Mouse (Mus musculus): Measurements from ENCODE around the gene Myo5c.
A peak's percentile ranks its signal among the peaks of the same experiment; 100 is the strongest.

The Myo5c gene

GRCm38 (mm10) chr9:75282179-75282578 lies 50.4 kb downstream of the Myo5c start:
- DNase-seq (ENCODE audit: low spot score) = no peak

GRCm38 (mm10) chr9:75282830-75283229 lies 51.0 kb downstream of the Myo5c start:
- DNase-seq (ENCODE audit: low spot score) = no peak

- DNase-seq (ENCODE audit: low spot score) = no peak
Measured at GRCm38 (mm10) chr9:75283636-75284035, 51.8 kb downstream of the Myo5c start.

GRCm38 (mm10) chr9:75285363-75285762 lies 53.5 kb downstream of the Myo5c start:
- no peak for DNase-seq (ENCODE audit: low spot score)

GRCm38 (mm10) chr9:75287636-75288035 lies 55.8 kb downstream of the Myo5c start:
- DNase-seq (ENCODE audit: low spot score) = no peak

- no peak for DNase-seq (ENCODE audit: low spot score)
Measured at GRCm38 (mm10) chr9:75289545-75289944, 57.7 kb downstream of the Myo5c start.

GRCm38 (mm10) chr9:75299342-75299741 lies 67.5 kb downstream of the Myo5c start:
- no peak for DNase-seq (ENCODE audit: low spot score)

- no peak for DNase-seq (ENCODE audit: low spot score)
Measured at GRCm38 (mm10) chr9:75303033-75303432, 71.2 kb downstream of the Myo5c start.

- no peak for DNase-seq (ENCODE audit: low spot score)
Measured at GRCm38 (mm10) chr9:75303701-75304261, 72.0 kb downstream of the Myo5c start.

GRCm38 (mm10) chr9:75304286-75304685 lies 72.5 kb downstream of the Myo5c start:
- DNase-seq (ENCODE audit: low spot score) = no peak

GRCm38 (mm10) chr9:75306126-75306898 lies 74.5 kb downstream of the Myo5c start, which contains the start of gene Gnb5:
TSS of gene Gnb5 (plus strand) at chr9:75306288.
- no peak for DNase-seq (ENCODE audit: low spot score)

GRCm38 (mm10) chr9:75307015-75307414 lies 75.2 kb downstream of the Myo5c start:
- no peak for DNase-seq (ENCODE audit: low spot score)

GRCm38 (mm10) chr9:75308621-75309020 lies 76.8 kb downstream of the Myo5c start:
- no peak for DNase-seq (ENCODE audit: low spot score)

GRCm38 (mm10) chr9:75312008-75312407 lies 80.2 kb downstream of the Myo5c start:
- peak; percentile 77 for DNase-seq (ENCODE audit: low spot score)

- DNase-seq (ENCODE audit: low spot score) = no peak
Measured at GRCm38 (mm10) chr9:75313138-75313831, 81.5 kb downstream of the Myo5c start.

GRCm38 (mm10) chr9:75313832-75314516 lies 82.2 kb downstream of the Myo5c start:
- DNase-seq (ENCODE audit: low spot score) = peak; percentile 72

GRCm38 (mm10) chr9:75314517-75315105 lies 82.8 kb downstream of the Myo5c start:
- DNase-seq (ENCODE audit: low spot score) = peak; percentile 12

GRCm38 (mm10) chr9:75315238-75315637 lies 83.4 kb downstream of the Myo5c start:
- DNase-seq (ENCODE audit: low spot score) = no peak

- no peak for DNase-seq (ENCODE audit: low spot score)
Measured at GRCm38 (mm10) chr9:75316771-75317170, 85.0 kb downstream of the Myo5c start.

- DNase-seq (ENCODE audit: low spot score) = no peak
Measured at GRCm38 (mm10) chr9:75318196-75318595, 86.4 kb downstream of the Myo5c start.

- no peak for DNase-seq (ENCODE audit: low spot score)
Measured at GRCm38 (mm10) chr9:75319365-75319764, 87.5 kb downstream of the Myo5c start.
